Mouse (Mus musculus): Measurements from ENCODE around the gene Rassf2.

Rassf2 gene

GRCm38 (mm10) chr2:132006561-132007474, 23.2 kb downstream of the Rassf2 start:
- DNase-seq (ENCODE audit: extremely low read depth, low read depth) = no peak

DNA sequence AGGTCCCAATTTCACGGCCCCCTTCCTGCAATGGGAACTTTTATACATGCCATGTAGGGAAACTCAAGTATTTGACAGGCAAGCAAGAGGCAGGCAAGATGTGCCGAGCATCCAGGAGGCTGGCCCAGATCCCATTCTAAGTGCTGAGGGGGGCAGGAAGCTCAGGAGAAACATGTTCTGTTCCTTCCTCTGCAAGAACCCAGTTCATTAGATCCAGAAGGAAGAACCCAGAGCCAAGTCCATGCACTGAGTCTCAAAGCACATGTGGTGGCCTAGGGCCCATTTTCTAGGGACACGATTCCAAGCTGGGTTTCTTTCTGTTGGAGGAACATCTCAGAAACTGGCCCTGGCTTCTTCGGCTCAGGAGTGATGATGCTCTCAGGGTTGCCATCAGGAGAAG, 24.6 kb downstream of the Rassf2 start:
- DNase-seq (ENCODE audit: extremely low read depth, low read depth) = no peak

DNA sequence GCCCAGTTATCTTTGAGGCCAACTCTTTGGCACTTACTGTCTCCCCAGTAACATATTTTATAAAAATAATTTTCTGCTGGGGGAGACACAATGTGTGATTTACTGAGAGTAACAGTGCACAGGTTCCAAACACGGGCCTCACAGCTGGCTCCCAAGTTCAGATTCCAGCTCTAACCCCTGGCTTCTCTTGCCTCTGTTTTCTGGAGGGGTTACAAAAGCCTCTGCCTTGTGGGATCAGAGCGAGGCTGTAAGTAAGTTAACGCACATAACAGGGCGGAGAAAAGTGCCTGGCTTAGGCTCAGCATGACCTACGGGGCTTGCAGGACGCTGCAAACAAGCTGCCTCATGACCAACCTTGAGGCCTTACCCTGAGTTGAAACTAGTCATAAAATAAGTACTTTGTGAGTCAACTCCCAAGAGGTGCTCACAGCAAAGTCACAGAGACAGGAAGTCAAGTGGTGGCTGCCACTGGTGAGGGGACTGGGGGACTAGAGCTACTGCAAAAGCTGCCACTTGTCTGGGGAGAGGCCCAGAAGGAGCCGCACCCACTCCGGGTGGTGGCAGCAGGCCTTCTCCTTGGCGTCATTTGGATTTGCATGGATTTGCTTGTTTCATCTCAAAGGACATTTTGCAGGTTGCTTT, 25.4 kb downstream of the Rassf2 start:
- no peak for DNase-seq (ENCODE audit: extremely low read depth, low read depth)

DNA sequence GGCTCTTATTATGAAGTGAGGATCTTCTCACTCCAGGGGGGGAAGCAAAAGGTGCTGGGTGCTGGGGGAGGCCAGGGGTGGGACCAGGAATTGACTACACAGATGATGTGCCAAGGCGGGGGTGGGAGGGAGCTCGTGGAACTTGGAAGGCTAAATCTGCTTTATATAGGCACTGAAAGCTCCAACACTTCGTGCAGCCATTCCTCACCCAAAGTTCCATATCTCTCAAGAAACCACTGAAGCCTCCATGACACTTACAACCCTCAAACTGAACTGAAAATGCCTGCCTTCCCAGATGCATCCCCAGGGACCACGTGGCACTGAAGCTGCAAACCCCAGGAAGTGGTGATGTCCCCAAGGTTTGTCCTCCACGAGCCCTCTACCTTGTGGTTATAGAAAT, 26.1 kb downstream of the Rassf2 start:
- DNase-seq (ENCODE audit: extremely low read depth, low read depth) = no peak

DNA sequence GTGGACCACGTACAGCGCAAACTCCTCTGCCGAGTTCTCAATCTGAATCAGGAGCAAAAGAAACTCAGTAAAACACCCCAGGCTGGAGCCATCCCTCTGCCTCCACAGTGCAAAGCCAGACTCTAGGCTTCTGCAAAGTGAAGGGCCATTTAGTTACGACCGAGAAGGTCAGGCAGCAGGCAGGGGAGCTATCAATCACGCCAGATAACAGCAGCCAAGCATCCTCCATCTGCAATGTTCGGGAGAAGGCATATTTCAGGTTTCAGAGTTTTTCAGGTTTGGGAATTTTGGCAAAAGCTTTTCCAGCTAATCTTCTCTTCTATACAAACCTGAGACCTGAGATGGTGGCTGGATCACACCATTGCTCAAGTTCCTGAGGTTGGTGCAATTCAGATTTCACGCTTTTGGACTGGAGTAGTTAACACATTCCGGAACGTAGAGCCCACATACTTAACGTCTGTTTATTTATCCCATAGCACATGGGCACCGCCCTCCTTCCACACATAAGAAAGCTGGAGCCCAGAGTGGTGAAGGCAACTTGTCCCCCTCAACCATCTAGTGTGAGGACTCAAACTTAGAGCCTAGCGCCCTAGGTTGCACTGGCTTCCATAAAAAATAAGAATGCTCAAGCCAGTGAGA, 28.2 kb downstream of the Rassf2 start:
- no peak for DNase-seq (ENCODE audit: extremely low read depth, low read depth)

DNA sequence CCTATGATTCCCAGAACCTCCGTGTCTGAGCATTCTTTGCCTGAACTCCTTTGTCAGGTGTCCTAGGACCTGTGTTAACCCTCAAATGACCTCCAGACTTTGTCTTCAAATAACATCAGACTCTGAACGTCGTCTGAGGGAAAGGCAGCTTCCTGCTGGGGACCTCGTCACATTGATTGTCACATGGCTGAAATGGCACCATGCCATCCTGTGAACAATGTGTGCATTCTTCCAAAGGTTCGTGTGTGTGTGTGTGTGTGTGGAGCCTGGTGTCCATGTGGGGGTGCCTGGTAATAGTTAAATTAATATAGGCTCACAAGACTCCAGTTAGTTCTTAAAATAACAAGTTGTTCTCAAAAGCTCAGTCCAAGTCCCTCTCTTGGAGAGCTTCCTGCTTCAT, 32.7 kb downstream of the Rassf2 start:
- DNase-seq (ENCODE audit: extremely low read depth, low read depth) = no peak

GRCm38 (mm10) chr2:131996369-131996768, 33.7 kb downstream of the Rassf2 start:
- no peak for DNase-seq (ENCODE audit: extremely low read depth, low read depth)

- DNase-seq (ENCODE audit: extremely low read depth, low read depth) = no peak
Observed at GRCm38 (mm10) chr2:131995742-131996141, 34.3 kb downstream of the Rassf2 start.

- no peak for DNase-seq (ENCODE audit: extremely low read depth, low read depth)
Observed at GRCm38 (mm10) chr2:131994971-131995370, 35.1 kb downstream of the Rassf2 start.

DNA sequence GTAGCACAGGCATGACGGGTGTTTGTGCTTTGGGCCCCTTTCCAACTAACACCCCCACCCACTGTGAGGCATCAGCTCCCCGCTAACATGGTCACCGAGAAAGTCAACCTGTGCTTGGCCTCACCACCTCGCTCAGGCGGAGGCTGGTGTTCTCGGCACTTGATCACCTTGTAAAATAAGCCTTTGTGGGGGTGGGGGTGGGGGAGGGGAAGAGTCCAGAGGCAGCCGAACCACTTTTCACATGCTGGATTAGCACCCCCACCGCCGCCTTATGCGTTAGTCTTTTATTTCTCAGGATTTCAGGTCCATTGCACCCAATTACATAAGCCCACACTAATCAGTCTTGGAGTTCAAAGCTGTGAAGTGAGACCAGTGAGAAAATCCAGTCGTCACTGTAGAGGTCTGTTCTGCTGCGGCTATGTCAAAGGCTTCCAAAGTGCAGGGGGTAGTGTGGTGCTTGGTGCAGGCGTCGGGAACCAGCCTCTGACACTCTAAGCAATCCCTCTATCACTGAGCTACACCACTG, 36.4 kb downstream of the Rassf2 start:
- DNase-seq (ENCODE audit: extremely low read depth, low read depth) = no peak

GRCm38 (mm10) chr2:131993151-131993550, 36.9 kb downstream of the Rassf2 start:
- no peak for DNase-seq (ENCODE audit: extremely low read depth, low read depth)

DNA sequence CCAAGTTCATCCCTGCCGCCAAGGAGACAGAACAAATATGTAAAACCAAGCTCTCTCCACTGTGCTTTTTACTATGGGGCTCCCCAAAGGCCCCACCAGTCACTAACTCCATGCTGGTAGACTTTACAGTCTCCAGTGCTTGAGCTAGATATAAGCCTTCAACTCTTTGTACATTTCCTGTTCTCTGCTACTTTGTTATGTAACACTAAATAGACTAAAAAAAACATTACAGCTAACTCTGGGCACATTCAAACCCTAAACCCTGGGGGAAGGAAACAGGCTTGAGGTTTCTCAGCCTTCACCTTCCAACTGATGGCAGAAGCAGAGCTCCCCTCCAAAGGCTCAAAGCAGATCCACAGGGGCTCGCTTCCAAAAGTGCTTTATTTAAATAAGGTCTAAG, 37.6 kb downstream of the Rassf2 start:
- DNase-seq (ENCODE audit: extremely low read depth, low read depth) = no peak

DNA sequence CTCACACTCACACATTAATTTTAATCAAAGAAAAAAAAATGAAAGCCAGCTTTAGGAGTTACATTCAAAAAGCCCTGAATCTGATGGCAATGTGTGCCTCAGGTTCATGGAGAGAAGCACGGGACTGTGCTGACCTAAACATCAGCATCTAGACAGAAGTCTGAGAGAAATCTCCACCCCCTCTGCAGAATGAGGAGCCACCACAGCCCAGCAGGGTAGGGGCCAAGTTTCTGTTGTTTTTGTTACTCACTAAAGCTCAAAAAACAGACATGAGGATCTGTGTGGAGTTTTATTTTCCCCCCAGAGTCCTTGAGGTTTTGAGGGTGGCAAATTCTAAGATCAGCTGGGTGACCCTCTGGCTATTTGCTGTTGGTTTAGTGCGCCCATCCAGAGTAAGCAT, 41.5 kb downstream of the Rassf2 start:
- no peak for DNase-seq (ENCODE audit: extremely low read depth, low read depth)

DNA sequence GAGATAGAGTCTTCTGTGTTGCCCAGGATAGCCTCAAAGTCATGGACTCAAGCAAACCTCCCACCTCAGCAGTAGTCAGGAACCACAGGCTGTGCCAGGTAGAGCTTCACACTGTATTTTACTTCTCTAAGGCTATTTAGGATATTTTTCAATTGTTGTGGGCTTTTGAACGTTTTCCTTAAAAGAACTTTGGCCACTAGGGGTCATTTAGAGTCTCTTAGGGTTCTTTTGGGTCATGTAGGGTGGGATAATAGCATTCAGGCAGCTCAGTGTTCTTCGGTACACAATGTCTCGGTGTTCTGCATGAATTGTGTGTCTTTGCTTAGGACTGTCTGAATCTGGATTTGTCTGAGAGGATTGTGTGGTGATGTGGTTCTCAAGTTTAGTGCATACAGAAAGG, 42.1 kb downstream of the Rassf2 start:
- no peak for DNase-seq (ENCODE audit: extremely low read depth, low read depth)

DNA sequence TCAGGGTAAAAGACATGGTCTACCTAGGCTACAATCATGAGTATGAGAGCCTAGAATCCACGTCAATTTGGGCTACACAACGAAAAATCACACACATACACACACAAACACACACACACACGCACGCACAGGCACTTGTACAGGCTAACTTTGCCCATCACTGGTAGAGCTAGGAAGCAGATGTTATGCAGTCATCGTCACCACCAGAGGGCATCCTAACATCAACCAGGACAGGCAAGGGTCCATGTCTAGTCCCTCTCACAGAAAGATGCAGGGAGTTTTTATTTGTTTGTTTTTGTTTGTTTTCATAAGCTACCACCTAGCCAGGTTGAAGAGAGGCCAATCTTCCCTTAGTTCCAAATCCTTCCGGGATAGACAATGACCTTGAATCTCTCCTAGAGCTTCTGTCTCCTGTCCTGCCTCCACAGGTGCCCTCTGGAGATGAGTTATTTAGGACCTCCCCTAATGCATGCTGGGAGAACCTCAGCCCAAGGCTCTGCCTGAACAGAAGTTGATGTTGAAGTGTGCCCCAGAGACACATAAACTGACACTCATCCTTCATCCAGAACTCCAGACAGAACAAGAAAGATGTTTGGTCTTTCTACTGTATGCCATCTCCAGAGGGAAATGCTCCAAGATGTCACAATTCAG, 47.4 kb downstream of the Rassf2 start:
- DNase-seq (ENCODE audit: extremely low read depth, low read depth) = peak; percentile 41

DNA sequence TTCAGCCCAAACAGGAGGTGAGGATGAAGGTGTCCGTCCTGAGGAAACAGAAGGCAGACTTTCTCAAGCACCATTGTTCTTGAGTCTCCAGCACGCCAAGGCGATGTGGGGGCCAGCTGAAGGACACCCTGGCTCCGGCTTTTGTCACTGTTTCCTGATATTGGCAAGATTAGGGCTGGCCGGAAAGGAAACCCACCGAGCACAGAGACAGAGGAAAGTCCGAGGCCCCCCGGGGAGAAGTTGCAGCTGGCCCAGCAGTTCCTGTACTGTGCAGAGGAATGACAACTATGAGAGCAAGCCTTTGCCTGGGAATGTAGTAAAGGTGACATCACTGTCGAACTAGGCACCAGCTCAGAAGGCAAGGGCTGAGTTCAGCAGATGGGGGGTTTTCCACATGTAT, 49.2 kb downstream of the Rassf2 start:
- no peak for DNase-seq (ENCODE audit: extremely low read depth, low read depth)

GRCm38 (mm10) chr2:131976663-131977062, 53.4 kb downstream of the Rassf2 start:
- no peak for DNase-seq (ENCODE audit: extremely low read depth, low read depth)

- DNase-seq (ENCODE audit: extremely low read depth, low read depth) = no peak
Observed at GRCm38 (mm10) chr2:131971098-131971497, 59.0 kb downstream of the Rassf2 start.

DNA sequence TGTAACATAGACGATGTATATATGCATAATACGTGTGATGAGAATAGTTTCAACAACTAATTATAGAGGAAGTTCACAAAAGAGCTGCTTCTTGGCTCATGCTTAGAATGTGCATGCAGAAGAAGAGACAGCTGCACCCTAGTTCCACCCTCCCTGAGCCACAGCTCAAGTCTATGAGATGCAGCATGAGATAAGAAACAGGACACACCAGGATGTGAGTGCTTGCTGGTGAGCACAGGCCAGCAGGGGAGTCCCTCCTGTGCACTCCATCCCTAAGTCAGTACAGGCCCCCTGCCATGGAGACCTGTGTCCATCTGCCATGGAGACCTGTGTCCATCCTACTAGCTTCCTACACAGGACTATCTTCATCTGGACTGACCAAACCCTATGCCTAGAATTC, 59.5 kb downstream of the Rassf2 start:
- no peak for DNase-seq (ENCODE audit: extremely low read depth, low read depth)

DNA sequence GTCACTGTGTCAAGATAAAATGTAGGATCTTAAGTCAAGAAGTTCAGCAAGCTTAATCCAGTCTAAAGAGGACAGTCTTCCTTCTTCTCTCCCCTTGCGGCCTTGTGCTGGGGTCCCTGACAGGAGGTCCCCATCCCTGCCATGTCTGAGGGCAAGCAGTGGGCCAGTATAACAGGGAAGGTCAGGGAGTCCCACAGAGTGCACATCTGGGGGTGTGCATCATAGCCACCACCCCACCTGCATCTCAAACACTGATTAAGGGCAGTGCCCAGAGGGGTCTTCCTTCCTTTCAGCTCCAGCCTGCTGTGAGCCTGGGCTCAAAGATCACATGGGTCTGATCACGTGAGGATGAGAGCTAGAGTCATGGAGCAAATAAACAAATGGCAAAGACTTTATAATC, 68.4 kb downstream of the Rassf2 start:
- no peak for DNase-seq (ENCODE audit: extremely low read depth, low read depth)

DNA sequence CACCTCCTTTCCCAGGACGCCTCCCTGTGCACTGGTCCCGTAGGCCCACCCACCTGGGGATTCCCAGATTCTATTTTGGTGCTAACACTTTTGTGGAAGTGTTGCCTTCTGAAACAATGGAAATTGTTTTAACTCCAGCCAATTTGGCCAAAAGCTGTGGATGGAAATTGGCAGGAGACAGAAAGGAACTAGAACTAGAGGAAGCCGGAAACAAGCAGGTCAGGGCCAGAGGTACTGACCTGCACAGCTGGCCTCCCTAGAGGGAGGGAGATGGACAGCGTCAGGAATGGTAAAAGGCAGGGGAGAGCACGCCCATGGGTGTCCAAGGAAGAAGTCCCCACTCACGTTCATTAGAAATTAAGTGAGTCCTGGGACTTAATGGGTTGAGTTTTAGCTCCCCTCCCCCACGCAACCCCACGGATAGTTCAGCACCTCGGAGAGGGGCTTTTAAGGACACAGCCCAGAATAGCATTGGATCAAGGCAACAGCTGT, 72.3 kb downstream of the Rassf2 start:
- no peak for DNase-seq (ENCODE audit: extremely low read depth, low read depth)
